Mouse (Mus musculus) intestine, embryonic 16.5 days (tissue): ENCODE measurements around the gene Macrod1. TPM values are rescaled to one million over a fixed set of nuclear protein-coding genes. Genes with fewer than 3 reads are reported as not detected.

ENCODE experiments used
- ATAC-seq: fragments of 200-750 bp; cut with Nextera tagmentation; 2 replicates; pipeline ENCODE4 v1.8.0; 2017; ENCODE audit warnings: moderate TSS enrichment, moderate library complexity
- H3K27ac ChIP-seq: fragments of 300-500 bp; sonication (generic); 2 replicates; pipeline ENCODE4 v1.5.1; 2014; ENCODE audit warnings: mild to moderate bottlenecking, low read length
- H3K27me3 ChIP-seq: fragments of 300-500 bp; sonication (generic); replicated peaks from 2 replicates; pipeline ENCODE4 v1.6.1; 2014; ENCODE audit warnings: low read length, control low read depth, mixed read lengths; ENCODE audit not compliant: control insufficient read depth, insufficient read depth
- H3K36me3 ChIP-seq: fragments of 300-500 bp; sonication (generic); 2 replicates; pipeline ENCODE4 v1.6.1; 2014; ENCODE audit warnings: low read length, control low read depth; ENCODE audit not compliant: control insufficient read depth, insufficient read depth
- H3K4me1 ChIP-seq: fragments of 300-500 bp; sonication (generic); 2 replicates; pipeline ENCODE4 v1.6.1; 2014; ENCODE audit warnings: low read length, control low read depth, mixed read lengths; ENCODE audit not compliant: control insufficient read depth, insufficient read depth
- H3K4me2 ChIP-seq: fragments of 300-500 bp; sonication (generic); 2 replicates; pipeline ENCODE4 v1.6.1; 2014; ENCODE audit warnings: low read depth, low read length, control low read depth
- H3K4me3 ChIP-seq: fragments of 300-500 bp; sonication (generic); 2 replicates; pipeline ENCODE4 v1.5.1; 2014; ENCODE audit warnings: mild to moderate bottlenecking, low read length
- H3K9ac ChIP-seq: fragments of 300-500 bp; sonication (generic); 2 replicates; pipeline ENCODE4 v1.6.1; 2014; ENCODE audit warnings: low read depth, low read length
- H3K9me3 ChIP-seq: fragments of 300-500 bp; sonication (generic); 2 replicates; pipeline ENCODE4 v1.6.1; 2016; ENCODE audit warnings: low read length, control low read depth; ENCODE audit not compliant: control insufficient read depth
- WGBS: fragments of 180-500 bp; shearing (Covaris S2); extraction: QIAGEN DNeasy Blood & Tissue Kit; methylation state at CpG from one replicate; pipeline ENCODE4 v1.1.7; 2014; 5-methylcytosine and 5-hydroxymethylcytosine counted together
- polyA plus RNA-seq: library from polyadenylated mRNA; unstranded; fragments of >200 nt; fragmentation: Nextera tagmentation; extraction: Ambion mirVana; gene quantifications from 2 replicates; pipeline ENCODE4 v1.2.1, GENCODE M21; 2015

Gene Macrod1
- polyA plus RNA-seq, 1 experiment from 2014 or later = 11.6 TPM

DNA sequence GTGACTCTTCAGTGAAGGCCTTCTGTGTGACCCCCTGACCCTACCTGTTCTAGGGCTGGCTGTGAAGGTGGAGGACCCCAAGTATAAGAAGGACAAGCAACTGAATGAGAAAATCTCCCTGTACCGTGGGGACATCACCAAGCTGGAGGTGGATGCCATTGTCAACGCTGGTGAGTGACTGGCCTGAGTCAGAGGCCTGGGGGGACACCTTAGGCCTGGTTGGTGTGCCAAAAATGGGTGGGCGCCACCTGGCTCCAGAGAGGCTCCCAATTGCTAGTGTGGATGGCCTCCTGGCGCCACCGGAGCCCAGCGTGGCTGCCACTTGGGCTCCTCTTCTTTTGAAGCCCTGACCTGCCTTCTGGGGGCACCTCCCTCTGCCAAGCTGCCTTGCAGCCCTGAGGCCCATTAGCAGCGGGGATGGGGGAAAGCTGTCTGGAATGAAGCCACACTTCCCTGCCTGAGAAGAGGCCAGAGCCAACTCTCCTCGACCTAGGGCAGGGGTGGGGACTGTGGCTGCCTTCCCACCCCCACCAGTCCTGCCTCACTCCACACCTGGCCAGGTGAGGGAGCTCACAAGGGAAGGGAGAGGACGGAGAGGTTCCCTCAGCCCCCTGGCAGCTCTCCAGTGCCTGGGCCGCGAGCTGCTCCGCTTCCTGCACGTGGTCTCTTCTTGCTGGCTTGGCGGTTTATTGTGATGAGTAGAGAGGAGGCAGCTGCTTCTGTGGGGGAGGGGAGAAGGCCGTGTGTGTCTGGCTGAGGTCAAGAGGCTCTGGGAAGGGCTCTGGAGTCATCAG is 9.6 kb downstream of the Macrod1 start:
- Histone ChIP-seq H3K9me3 (no peaks in the 10 kb centered on the region), H3K4me1 (peaks cover 39% of the 10 kb centered on the region), H3K4me2 (0 out of 2 replicates have a peak overlapping the region, but pooled peaks have one; percentile 22), H3K27ac (0 out of 2 replicates have a peak overlapping the region, but pooled peaks have one; percentile 24), H3K9ac (peak overlapping the region; percentile 41), H3K36me3 (no peaks in the 10 kb centered on the region), H3K4me3 (no peak overlapping the region), H3K27me3 (peaks cover 17% of the 10 kb centered on the region; the same call in 1 of the 2 replicates)
- 32% methylated on average over 15 of the region's 15 CpGs for WGBS
- peak; percentile 57 for ATAC-seq

DNA sequence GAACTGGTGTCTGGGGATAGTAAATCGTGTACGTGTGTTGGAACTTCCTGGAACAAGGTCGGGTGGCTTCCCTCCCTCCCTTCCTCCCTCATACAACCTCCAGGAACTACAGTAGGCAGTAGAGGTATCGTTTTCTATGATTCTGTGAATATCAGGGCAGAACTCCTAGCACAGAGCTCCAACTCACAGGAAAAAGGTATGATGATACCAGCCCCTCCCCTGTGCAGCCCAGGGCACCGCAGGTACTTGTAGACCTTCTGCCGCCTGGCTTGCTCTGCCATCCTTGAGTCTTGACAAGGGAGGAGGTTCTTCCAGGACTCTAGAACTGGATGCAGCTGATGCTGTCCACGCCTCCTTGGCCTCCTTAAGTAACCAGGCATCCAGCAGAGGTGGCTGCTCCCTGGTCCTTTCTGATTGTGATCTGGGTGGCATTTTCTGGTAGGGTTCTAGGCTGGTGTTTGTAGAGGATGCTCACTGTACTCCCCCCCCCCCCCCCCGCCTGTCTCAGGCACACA is 10.3 kb downstream of the Macrod1 start:
- Histone ChIP-seq H3K4me1 (peaks cover 39% of the 10 kb centered on the region), H3K9ac (no peak overlapping the region), H3K36me3 (no peaks in the 10 kb centered on the region), H3K4me3 (no peak overlapping the region), H3K4me2 (0 out of 2 replicates have a peak overlapping the region, but pooled peaks have one; percentile 22), H3K27me3 (peaks cover 17% of the 10 kb centered on the region; the same call in 1 of the 2 replicates), H3K9me3 (no peaks in the 10 kb centered on the region), H3K27ac (0 out of 2 replicates have a peak overlapping the region, but pooled peaks have one; percentile 24)
- 32% methylated on average over 7 of the region's 8 CpGs for WGBS
- 0 out of 2 replicates have a peak, but pooled peaks have one; percentile 5 for ATAC-seq

DNA sequence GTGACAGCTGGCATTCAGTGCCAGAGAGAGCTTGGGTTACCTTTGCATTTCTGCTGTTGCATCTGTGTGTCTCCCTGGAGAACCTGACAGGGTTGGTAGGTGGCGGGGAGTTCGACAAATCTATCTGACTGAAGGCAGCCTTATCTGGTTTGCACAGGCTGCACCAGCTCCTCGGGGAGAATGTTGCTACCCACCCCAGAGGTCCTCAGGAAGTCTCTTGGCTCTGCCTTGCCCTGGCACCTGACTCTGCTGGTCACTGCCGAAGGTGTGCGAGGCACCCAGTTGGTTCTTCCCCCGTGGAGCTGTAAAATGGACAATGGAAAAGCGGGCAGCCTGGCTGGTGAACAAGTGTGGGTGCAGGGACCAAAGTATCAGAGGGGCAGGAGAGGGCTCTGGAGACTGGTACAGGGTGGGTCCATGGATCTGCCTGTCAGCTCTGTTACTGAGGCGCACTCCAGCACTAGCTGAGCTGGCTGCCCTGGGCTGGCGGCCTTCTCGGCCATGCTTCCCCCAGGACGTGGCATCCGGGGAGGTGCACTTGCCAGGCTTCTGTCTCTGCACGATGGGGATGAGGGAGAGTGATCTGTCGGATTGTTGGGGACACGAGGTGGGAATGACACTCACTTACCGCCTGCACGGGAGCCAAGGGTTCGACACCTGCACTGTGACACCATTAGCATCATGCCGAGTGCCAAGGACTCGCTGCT is 10.9 kb downstream of the Macrod1 start:
- ATAC-seq = no peak
- no peak overlapping the region for H3K27ac ChIP-seq
- 45% methylated on average over 20 of the region's 20 CpGs for WGBS
- no peaks in the 10 kb centered on the region for H3K9me3 ChIP-seq
- H3K9ac ChIP-seq = no peak overlapping the region
- no peak overlapping the region for H3K4me2 ChIP-seq
- no peaks in the 10 kb centered on the region for H3K36me3 ChIP-seq
- H3K4me1 ChIP-seq = peaks cover 39% of the 10 kb centered on the region
- no peak overlapping the region for H3K4me3 ChIP-seq
- peaks cover 17% of the 10 kb centered on the region; the same call in 1 of the 2 replicates for H3K27me3 ChIP-seq

DNA sequence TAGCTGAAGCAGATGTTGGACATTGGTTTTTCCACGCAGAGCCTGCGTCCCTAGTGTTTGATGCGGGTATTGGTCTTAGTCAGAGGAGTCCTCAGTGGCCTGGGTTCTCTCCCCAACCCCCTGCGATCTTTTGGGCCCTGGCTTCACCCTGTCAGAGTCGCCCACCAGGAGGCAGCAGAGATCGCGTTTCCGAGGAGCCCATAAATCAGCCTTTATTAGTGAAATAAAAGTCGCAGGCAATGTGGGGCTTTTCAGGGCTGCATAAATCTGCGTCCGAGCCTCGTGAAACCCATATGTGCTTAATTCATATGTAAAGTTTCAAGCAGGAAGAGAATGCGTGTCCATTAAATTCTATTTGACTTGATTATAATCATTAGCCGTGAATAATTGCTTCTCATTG is 11.5 kb downstream of the Macrod1 start:
- Histone ChIP-seq H3K27me3 (peaks cover 17% of the 10 kb centered on the region; the same call in 1 of the 2 replicates), H3K9ac (no peak overlapping the region), H3K36me3 (no peaks in the 10 kb centered on the region), H3K4me1 (peaks cover 39% of the 10 kb centered on the region), H3K4me2 (0 out of 2 replicates have a peak overlapping the region, but pooled peaks have one; percentile 9), H3K4me3 (no peak overlapping the region), H3K27ac (no peak overlapping the region), H3K9me3 (no peaks in the 10 kb centered on the region)
- WGBS = 5% methylated on average over 14 of the region's 14 CpGs
- 0 out of 2 replicates have a peak, but pooled peaks have one; percentile 22 for ATAC-seq

DNA sequence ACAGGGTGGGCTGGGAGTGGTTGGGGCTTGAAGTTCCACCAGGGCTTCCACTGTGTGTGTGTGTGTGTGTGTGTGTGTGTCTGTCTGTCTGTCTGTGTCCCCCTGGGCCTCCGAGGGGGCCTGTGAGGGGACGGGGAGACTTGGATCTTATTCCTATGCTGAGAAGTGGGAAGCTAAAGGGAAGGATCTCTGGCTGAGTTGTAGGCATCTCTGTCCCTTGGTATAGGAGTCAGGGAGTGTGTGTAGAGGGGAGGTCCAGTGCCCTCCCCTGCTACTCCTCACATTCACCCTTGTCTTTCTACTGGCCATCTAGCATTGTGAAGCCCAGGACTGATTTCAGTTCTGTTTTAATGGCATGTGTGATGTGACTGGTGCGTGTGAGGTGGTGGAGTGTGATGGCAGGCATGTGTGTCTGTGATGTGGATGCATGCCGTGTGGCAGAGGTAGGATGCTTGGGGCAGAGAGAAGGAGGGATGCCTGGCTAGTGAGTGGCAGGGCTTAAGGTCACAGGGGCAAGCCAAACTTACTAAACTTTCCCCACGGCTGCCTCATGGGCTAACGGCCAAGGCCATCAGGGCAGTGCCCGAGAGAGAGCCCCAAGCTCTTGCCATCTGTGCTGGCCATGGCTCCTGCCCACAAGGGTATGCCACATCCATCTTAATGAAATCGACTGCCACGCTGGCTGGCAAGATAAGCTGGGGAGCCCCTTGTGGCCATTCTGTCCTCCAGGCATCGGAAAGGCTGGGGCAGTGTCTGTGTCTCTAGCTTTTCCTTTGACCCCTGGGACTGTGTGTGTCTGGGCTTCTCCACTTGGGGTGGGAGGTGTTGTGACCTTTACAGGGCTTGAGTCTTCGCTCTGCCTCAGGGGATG is 12.3 kb downstream of the Macrod1 start:
- Histone ChIP-seq H3K27ac (no peak overlapping the region), H3K9me3 (no peaks in the 10 kb centered on the region), H3K27me3 (peaks cover 17% of the 10 kb centered on the region; the same call in 1 of the 2 replicates), H3K9ac (no peak overlapping the region), H3K36me3 (no peaks in the 10 kb centered on the region), H3K4me3 (no peak overlapping the region), H3K4me2 (0 out of 2 replicates have a peak overlapping the region, but pooled peaks have one; percentile 9), H3K4me1 (peaks cover 39% of the 10 kb centered on the region)
- ATAC-seq = no peak
- WGBS = 60% methylated on average over 11 of the region's 11 CpGs

DNA sequence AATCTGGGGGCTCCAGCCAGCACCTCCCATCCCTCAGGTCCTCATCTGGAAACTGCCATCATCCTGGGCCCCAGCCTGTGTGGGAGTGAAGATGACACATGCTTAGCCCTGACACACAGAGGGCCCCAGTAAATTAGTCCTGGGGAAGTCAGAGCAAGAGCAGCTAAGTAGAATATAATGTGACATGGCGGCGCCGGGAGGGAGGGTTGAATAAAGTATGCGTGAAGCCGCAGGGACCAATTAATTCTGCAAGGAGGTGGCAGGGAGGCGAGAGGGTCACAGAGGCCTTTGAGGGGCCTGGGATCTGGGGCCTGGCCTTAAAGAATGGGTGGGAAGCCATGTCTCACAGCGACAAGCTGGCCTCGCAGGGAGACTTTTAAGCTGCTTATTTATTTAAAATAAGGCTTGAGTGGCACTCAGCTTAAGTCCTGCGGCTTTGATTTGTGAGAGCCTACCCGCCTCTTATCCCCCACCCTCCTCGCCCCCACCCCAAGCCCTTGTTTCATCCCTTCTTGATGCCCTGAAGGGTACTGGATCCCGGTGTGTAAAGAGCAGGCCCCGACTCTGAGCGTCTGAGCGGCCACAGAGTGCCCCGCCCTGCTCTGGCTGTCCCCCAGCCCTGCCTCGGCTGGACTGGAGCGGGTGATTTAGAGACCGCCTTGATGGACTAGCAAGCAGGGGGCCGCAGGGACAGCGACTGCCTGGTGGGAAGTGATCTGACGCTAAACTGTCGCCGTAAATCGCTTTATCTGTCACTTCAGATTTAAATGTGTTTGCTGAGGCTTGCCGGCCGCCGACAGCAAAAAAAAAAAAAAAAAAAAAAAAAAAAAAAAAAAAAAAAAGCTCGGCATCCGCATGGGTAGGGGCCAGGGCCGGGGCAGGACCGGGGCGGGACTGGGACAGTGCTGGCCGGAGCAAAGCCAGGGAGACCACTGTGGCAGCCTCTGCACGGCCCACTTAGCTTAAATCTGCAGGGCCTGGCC is 13.5 kb downstream of the Macrod1 start:
- peaks cover 39% of the 10 kb centered on the region for H3K4me1 ChIP-seq

DNA sequence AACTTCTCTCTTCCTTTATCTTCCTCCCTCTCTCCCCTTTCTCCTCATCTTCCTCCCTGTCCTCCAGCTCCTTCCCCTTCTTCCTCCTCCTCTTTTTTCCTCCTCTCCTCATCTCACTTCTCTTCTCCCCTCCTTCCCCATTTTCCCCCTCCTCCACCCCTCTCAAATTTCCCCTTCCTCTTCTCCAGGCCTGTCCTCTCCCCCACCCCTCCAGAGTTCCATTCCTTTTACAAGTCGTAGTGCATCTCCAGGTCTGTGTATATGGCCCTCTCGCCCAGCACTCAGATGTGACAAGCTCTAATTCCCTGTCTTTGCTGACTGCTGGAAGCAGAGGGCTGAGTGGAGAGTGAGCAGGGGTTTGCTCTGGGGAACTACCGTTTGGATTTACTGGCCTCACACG is 14.2 kb downstream of the Macrod1 start:
- Histone ChIP-seq H3K36me3 (no peaks in the 10 kb centered on the region), H3K4me2 (no peak overlapping the region), H3K27ac (no peak overlapping the region), H3K9me3 (no peaks in the 10 kb centered on the region), H3K4me3 (no peak overlapping the region), H3K27me3 (peaks cover 17% of the 10 kb centered on the region; the same call in 1 of the 2 replicates), H3K4me1 (peaks cover 39% of the 10 kb centered on the region), H3K9ac (no peak overlapping the region)
- no peak for ATAC-seq
- 30% methylated on average over 4 of the region's 4 CpGs for WGBS

More for the DNA sequence above, 13.5 kb downstream of the Macrod1 start:
- Histone ChIP-seq H3K36me3 (no peaks in the 10 kb centered on the region), H3K4me3 (peak overlapping the region; percentile 28), H3K9ac (peak overlapping the region; percentile 58), H3K27me3 (peaks cover 17% of the 10 kb centered on the region; the same call in 1 of the 2 replicates), H3K27ac (no peak overlapping the region), H3K9me3 (no peaks in the 10 kb centered on the region), H3K4me2 (peak overlapping the region; percentile 43)
- 18% methylated on average over 35 of the region's 35 CpGs for WGBS
- ATAC-seq = no peak

DNA sequence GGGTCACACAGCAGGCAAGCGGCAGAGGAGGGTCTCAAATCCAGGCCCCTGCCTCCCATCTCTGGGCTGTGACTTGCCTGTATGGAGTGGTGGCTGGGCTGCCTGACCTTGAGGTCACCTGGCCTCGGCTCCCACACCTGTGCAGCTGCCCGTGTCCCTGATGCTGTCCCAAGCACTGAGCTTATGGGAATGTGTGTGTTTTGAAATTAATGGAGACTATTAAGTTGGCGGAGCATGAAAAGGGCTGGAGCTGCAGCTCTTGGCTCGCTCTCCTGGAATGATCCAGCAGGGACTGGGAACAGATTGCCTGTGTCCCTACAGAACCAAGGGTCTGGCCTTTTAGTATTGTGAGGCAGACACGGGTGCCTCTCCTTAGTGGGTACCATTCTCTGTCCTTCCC is 15.6 kb downstream of the Macrod1 start:
- no peak for ATAC-seq
- no peak overlapping the region for H3K27ac ChIP-seq
- H3K9ac ChIP-seq = 0 out of 2 replicates have a peak overlapping the region, but pooled peaks have one; percentile 3
- peaks cover 27% of the 10 kb centered on the region for H3K4me1 ChIP-seq
- no peak overlapping the region for H3K4me2 ChIP-seq
- H3K4me3 ChIP-seq = no peak overlapping the region
- H3K27me3 ChIP-seq = peaks cover 17% of the 10 kb centered on the region; the same call in 1 of the 2 replicates
- WGBS = 67% methylated on average over 6 of the region's 6 CpGs
- H3K36me3 ChIP-seq = no peaks in the 10 kb centered on the region
- no peaks in the 10 kb centered on the region for H3K9me3 ChIP-seq
